Mouse (Mus musculus) heart, adult 11 months (tissue): ENCODE measurements at regions not wholly inside any gene's neighbourhood (a gene's known extent, or its start where the extent isn't known, plus 50 kb on each side); places are given as distances from the start of the nearest gene placed in this dataset.

ENCODE experiments used
- DNase-seq: peaks from one replicate; pipeline ENCODE4 v3.0.0; 2022

GRCm38 (mm10) chr4:110038696-110039095 is 60.8 kb downstream of the Dmrta2 start:
- DNase-seq = peak; percentile 60

DNA sequence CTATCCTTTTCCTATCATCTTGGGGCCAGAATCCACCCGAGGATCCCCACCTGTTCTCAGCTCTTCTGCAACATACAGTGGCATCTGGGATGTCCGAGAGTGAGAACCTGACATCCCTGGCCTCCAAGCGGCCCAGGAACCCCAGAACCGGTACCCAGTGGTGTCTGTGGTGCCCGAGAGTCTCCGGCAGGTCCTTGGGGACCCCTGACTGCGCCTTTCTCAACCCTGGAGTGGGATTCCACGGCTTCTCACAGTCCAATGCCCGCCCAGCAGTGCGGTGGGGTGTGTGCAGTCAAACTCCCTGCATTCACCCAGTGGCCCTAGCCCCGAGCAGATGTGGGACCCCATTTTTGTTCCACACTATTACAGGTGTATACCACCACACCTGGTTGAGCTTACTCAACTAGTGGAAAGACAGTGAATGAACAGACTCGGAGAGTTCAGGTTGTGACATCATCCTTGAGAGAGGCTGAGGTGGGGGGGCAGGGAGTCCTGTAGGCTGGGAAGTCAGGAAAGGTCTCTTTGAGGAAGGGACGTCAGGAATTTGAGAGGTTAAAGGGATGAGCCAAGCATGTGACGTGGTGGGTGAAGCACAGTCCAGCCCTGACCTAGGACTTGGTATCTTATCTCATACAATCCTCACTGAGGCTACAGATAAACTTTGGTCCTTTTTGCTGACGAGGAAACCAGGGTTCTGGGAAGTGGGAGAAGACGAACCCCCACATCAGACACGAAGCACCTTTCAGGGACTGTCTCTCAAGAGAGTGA is 67.2 kb downstream of the Dmrta2 start:
- DNase-seq = peak; percentile 82

DNA sequence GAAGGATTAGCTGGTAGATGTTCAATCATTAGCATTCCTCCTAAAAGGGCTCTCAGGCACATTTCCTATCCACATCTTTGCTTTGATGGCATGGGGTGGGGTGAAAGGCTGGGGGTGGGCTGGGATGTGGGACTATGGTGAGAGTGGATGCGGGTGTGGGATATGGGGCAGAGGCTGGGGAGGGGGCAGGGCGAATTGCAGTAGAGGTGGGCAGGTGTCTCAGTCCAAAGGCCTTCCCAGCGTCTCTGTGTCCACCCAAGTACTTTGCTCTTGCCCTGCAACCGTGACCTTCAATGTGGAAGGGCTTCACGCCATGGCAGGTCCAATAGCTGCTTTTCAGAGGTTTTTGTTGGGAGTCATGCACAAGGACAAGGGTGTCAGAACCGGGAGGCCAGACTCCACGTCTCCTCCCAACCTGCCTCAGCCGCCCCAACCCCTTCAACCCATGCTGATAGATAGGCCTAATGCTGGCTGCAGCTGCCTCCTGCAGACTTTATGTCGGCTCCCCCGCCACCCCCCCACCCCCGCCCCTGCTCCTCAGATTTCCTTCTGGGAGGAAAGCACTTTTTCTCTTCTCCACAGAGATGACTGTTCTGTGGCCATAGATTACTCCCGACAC is 67.9 kb downstream of the Dmrta2 start:
- DNase-seq = peak; percentile 54

DNA sequence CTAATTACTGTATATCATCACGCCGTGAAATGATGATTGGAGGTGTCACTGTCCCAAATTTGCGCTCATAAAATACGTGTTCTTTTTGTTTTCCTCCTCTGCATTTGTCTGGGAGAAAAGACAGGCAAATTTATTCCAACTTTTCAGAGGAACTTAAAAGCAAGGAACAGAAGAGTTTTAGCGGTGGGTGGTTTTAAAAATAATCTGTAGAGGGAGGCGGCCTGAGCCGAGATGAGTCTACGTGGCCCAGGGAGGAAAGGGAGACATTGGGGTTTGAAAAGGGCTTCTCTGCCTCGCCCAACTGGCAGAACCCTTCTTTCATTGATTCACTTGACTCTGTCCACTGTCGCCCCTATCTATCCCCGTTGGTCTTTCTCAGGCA is 68.4 kb downstream of the Dmrta2 start:
- DNase-seq = peak; percentile 75

DNA sequence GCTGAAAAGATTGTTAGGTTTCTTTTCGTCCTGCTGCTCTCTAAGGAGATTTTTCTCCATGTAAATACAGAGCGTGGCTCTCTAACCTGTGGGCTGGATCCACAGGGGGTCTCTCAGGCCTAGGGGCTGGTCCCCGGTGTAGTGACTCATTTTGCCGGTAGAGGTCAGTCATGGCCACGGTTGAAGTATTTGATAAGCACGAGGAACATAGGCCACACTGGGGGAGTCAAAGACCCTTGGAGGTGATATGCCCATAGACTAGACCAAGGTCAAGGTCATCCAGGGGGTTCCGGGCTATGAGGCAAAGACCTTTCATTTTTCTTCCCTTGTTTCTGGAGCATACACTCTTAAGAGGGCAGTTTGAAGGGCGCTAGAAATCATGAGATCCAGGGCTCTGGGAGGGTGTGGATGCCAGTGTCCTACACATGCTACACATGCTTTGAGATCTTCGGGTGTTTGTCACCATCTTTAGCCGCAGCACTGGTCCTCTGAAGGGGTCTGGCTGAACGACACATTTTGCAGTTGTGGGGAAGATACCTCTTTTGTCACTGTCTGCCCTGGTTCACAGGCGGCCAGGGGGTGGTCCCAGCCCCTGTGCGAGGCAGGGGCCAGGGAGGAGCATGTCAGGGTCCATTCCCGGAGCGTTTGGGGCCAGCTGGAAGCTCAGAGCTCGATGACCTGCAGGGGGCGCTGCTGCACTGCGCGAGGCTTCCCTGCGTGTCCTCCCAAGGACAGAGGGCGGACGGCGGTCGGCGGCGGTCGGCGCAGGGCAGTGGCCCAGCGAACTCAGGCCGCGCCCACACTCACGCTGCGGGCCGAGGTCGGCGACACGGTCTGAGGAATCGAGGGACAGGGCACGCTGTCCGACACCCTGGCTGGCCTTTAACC is 72.8 kb downstream of the Dmrta2 start:
- peak; percentile 93 for DNase-seq

DNA sequence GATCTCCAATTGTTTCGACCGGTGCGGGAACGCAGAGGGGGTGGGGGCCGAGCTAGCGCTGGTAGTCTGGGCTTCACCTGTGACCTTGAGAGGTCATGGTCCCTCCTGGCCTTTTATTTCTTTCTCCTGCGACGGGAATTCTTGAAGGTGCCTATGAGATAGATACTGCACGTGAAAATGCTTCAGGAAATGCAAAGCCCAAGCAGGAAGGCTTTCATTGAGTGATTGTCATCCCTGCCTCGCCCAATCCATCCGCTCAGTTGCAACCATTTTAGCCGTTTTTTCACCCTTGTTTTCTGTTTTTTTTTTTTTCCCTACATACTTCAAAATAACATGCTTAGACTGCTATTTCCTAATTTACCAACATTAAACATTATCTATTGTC is 73.4 kb downstream of the Dmrta2 start:
- no peak for DNase-seq

DNA sequence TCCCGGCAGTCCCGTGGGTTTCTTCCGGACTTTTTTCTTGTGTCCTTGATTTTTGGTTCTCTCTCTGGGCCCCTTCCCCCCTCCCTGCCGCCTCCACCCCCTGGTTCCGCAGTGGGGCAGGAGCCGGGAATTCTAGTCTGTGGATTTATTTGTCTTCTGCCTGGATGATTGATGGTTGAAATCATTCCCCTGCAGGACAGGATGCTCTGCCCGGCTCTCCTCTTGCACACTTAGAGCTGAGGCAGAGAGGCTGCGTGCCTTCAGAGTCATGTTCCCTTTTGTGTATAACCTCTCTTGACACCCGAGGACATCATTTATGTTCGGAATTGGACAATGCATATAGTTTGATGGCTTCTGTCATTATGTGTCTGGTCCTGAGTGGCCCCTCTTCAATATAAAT is 74.0 kb downstream of the Dmrta2 start:
- DNase-seq = peak; percentile 44

GRCm38 (mm10) chr4:110052998-110053397 is 75.1 kb downstream of the Dmrta2 start:
- DNase-seq = no peak

DNA sequence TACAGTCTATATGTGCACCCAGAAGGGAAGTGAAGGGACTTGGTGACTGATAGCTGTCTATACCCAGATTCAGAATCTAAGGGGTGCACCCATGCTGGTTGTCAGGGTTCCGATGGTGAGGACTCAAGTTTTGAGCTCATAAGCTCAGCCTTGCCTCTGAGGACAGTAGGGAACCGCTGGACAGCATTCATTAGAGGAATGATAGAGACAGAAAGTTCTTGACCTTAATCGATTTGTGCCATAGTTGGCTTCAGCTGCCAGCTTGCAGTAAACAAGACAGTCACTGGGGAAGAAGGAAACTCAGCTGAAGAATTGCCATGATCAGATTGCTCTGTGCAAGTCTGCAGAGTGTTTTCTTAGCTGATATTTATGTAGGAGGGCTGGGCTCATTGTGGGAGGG is 96.0 kb downstream of the Dmrta2 start:
- peak; percentile 68 for DNase-seq

GRCm38 (mm10) chr4:110083371-110083770 is 105.5 kb downstream of the Dmrta2 start:
- peak; percentile 65 for DNase-seq

- peak; percentile 73 for DNase-seq
Measured at GRCm38 (mm10) chr4:110087570-110088247, 109.9 kb downstream of the Dmrta2 start.

GRCm38 (mm10) chr4:110093040-110093820 is 115.4 kb downstream of the Dmrta2 start:
- DNase-seq = peak; percentile 53

GRCm38 (mm10) chr4:110094541-110094940 is 116.7 kb downstream of the Dmrta2 start:
- DNase-seq = peak; percentile 43

- DNase-seq = peak; percentile 54
Measured at GRCm38 (mm10) chr4:110095760-110096593, 118.1 kb downstream of the Dmrta2 start.

DNA sequence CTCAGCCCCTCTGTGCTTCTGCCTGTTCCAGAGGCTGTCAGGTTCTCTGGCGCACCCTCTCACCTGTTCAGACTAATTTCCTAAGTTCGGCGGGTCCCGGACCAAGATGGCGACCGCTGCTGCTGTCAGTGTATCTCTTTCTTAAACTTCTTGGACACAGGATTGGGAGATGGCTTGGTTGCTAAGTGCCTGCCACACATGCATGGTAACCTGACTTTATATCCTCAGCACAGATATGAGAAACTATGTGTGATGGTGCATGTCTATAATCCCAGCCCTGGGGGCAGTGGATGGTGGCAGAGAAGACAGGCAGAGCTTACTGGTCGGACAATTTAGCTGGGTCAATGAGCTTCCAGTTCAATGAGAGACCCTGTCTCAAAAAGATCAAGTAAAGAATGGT is 126.3 kb downstream of the Dmrta2 start:
- peak; percentile 74 for DNase-seq

GRCm38 (mm10) chr4:110106620-110107243 is 128.9 kb downstream of the Dmrta2 start:
- DNase-seq = peak; percentile 74

DNA sequence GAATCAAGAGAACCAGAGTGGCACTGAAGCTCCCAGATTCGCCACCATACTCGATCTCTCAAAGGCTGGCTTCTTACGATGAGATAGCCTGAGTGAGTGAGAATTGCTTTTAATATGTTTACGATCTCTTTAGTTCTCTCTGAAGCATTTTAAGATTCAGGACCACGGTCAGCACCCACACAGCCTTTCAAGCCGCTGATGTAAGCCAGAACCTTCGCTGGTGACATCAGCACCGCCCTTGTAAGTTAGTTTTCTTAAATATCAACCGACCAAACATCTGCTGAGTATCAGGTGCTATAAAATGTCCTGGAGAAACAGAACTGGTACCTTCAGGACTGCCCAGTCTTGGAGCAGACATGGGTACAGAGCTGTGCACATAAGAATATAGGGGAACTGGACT is 141.6 kb downstream of the Dmrta2 start:
- DNase-seq = no peak

DNA sequence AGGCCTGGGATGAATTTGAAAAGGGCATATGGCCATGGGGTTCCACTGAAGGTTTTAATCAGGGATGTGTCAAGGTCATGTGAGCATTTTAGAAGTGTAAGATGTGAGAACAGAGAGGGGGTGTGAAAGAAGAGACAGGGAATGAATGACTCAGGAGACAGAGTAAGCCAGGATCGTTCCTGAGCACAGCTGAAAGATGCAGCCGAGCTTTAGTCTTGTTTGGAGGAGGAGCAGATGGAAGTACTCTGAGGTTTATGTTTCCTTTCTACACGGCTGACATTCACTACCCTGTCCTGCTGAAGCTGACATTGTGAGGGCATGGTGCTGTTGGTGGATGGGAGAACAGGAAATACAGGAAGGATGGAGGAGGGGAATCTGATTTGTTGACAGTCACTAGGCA is 142.0 kb downstream of the Dmrta2 start:
- no peak for DNase-seq

DNA sequence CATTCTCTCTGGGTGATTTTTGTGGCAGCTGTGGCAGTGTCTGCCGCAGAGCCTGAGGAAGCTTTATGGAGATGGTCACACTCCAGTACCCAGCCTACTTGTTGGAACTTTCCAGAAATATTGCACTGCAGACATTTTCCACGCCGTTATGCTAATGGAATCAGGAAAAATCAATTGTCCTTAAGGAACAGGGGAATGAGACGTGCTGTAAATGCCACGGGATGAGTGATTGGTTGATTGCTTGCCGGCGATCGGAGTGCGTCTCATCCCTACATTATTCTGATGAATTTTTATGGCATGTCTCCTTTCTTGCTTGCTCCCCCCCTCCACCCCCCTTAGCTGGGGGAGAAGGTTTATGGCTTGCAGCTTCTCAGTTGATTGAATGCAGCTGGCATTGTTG is 142.9 kb downstream of the Dmrta2 start:
- no peak for DNase-seq

DNA sequence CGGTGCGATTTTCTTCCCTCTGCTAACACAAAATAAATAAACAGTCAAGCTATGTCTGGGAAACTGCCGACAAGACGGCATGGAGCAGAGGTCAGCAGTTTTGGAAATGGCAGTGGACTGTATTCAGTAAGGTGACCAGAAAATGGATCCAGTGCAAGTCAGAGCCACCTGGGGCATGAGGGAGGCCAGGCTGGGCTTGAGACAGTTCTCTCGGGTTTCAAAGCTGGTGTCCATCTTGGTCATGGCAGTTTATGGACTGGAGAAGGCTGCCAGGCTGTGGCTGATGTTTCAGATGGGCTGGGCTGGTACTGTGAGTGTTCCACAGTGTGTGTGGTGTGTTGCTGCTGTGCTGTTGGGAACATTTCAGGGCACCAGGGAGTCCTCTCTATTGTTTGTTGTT is 143.6 kb downstream of the Dmrta2 start:
- no peak for DNase-seq
